Mouse (Mus musculus) forebrain, embryonic 10.5 days (tissue): Measurements from ENCODE around the gene Haus3. TPM values are rescaled to one million over a fixed set of nuclear protein-coding genes. Genes with fewer than 3 reads are reported as not detected.

ENCODE experiments used
- DNase-seq: peaks from one replicate; pipeline ENCODE4 v3.0.0-alpha.2; 2017; ENCODE audit warnings: low spot score; ENCODE audit errors: extremely low spot score
- H3K27ac ChIP-seq: fragments of 300-500 bp; sonication (generic); 2 replicates; pipeline ENCODE4 v1.5.1; 2016; ENCODE audit warnings: mild to moderate bottlenecking
- H3K27me3 ChIP-seq: fragments of 300-500 bp; sonication (generic); 2 replicates; pipeline ENCODE4 v1.6.1; 2016; ENCODE audit warnings: mild to moderate bottlenecking; ENCODE audit not compliant: poor library complexity, severe bottlenecking
- H3K36me3 ChIP-seq: fragments of 300-500 bp; sonication (generic); replicated peaks from 2 replicates; pipeline ENCODE4 v1.6.1; 2016; ENCODE audit warnings: mild to moderate bottlenecking, moderate library complexity
- H3K4me1 ChIP-seq: fragments of 300-500 bp; sonication (generic); 2 replicates; pipeline ENCODE4 v1.6.1; 2016
- H3K4me3 ChIP-seq: fragments of 300-500 bp; sonication (generic); 2 replicates; pipeline ENCODE4 v1.5.1; 2016; ENCODE audit warnings: mild to moderate bottlenecking, moderate library complexity
- H3K9me3 ChIP-seq: fragments of 300-500 bp; sonication (generic); 2 replicates; pipeline ENCODE4 v1.6.1; 2016; ENCODE audit warnings: mild to moderate bottlenecking, moderate library complexity
- WGBS: fragments of 180-500 bp; shearing (Covaris S2); methylation state at CpG from one replicate; pipeline ENCODE4 v1.1.7; 2016; 5-methylcytosine and 5-hydroxymethylcytosine counted together
- polyA plus RNA-seq: library from polyadenylated mRNA; unstranded; fragments of >200 nt; fragmentation: Nextera tagmentation; extraction: Ambion mirVana; gene quantifications from 2 replicates; pipeline ENCODE4 v1.2.1, GENCODE M21; 2016

Gene Haus3
- polyA plus RNA-seq, 1 experiment from 2014 or later, result 53.8 TPM

DNA sequence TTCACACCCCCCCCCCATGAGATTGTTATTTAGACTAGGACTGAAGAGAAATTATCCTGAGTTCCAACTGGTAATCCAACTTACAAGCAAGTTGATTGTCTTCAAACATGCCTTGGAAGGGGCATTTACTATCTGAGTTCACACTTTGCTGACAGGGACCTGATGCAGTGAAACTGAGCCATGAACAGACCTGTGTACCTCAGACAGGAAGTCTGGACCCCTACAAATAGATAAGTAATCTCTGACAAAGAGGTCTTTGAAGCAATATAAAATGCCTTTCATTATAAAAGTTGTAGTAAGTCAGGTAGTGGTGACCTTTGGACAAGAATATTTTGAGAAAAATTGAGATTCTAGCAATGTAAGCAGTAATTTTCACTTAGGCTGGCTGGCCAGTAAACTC, 20.9 kb downstream of the Haus3 start:
- no peaks in the 10 kb centered on the region for H3K27me3 ChIP-seq
- no peak for DNase-seq
- H3K27ac ChIP-seq, result no peak overlapping the region
- no peaks in the 10 kb centered on the region for H3K9me3 ChIP-seq
- H3K36me3 ChIP-seq, result peaks cover 18% of the 10 kb centered on the region
- no peak overlapping the region for H3K4me3 ChIP-seq
- no peaks in the 10 kb centered on the region for H3K4me1 ChIP-seq

- Histone ChIP-seq H3K27me3 (no peaks in the 10 kb centered on the region), H3K4me3 (no peak overlapping the region), H3K36me3 (peaks cover 9% of the 10 kb centered on the region), H3K9me3 (no peaks in the 10 kb centered on the region), H3K27ac (no peak overlapping the region), H3K4me1 (no peaks in the 10 kb centered on the region)
- WGBS, result 88% methylated on average over 3 of the region's 3 CpGs
- DNase-seq, result no peak
Observed at GRCm38 (mm10) chr5:34147554-34147953, 21.8 kb downstream of the Haus3 start.

DNA sequence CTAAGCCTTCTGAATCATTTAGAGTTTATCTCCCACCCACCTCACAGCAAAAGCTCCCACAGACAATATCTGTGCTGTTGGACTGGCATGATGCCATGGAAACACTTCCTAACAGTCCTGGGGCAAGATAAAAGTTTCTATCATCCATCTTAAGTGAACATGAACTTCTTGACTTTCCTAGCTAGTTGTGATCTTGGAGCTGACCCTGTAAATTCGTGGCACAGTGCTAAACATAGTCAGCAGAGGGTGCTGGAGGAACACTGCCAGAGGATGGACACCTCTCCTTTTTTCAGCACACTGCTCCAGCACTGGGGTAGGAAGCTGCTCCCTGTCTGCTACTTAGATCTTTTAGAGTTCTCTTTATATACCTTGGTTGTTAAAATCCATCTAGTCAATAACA, 29.6 kb downstream of the Haus3 start:
- Histone ChIP-seq H3K27ac (no peak overlapping the region), H3K36me3 (no peaks in the 10 kb centered on the region), H3K9me3 (no peaks in the 10 kb centered on the region), H3K27me3 (no peaks in the 10 kb centered on the region), H3K4me3 (no peak overlapping the region), H3K4me1 (no peaks in the 10 kb centered on the region)
- DNase-seq, result no peak
- WGBS, result 7% methylated on average over 1 of the region's 1 CpGs

DNA sequence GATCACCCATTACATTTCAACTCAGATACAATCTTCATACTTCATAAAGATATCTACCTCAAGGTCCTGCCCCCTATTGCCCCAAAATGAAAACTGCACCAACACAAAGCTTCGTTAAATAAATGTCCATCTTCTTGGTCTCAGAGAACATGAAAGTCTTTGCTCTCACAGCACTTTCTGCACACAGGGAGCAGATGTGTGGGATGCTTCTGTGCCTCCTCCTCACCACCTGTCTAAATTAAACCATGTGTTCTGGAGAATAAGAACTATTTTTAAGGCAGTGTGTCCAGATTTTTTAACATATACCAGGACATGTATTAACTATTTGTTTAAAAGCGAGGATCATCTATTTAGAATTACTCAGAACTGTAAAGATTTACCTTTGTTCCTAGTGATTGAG, 36.6 kb downstream of the Haus3 start:
- no peaks in the 10 kb centered on the region for H3K9me3 ChIP-seq
- 81% methylated on average over 2 of the region's 2 CpGs for WGBS
- no peak overlapping the region for H3K4me3 ChIP-seq
- DNase-seq, result no peak
- H3K36me3 ChIP-seq, result no peaks in the 10 kb centered on the region
- H3K4me1 ChIP-seq, result no peaks in the 10 kb centered on the region
- H3K27me3 ChIP-seq, result no peaks in the 10 kb centered on the region
- no peak overlapping the region for H3K27ac ChIP-seq

DNA sequence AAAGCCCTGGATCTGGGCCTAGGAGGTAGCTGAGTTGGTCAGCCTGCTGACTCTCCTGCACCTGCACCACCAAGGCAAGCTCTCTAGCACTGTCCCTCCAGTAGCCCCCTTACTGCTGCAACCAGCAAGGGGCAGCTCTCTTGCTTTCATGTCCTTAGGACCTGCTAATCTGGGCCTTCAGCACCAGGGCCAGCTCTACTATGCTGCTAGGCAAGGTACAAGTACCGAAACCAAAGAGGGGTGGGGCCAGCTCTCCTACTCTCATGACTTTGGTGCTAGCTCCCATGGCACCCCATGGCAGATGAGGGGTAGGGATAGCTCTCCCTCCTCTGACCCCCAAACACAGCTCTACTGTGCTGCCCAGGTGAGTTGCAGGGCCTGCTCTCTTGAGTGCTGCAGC, 45.2 kb downstream of the Haus3 start:
- no peaks in the 10 kb centered on the region for H3K36me3 ChIP-seq
- no peak overlapping the region for H3K4me3 ChIP-seq
- H3K9me3 ChIP-seq, result no peaks in the 10 kb centered on the region
- no peak overlapping the region for H3K27ac ChIP-seq
- WGBS, result 38% methylated on average over 1 of the region's 1 CpGs
- no peaks in the 10 kb centered on the region for H3K4me1 ChIP-seq
- H3K27me3 ChIP-seq, result no peaks in the 10 kb centered on the region
- no peak for DNase-seq

DNA sequence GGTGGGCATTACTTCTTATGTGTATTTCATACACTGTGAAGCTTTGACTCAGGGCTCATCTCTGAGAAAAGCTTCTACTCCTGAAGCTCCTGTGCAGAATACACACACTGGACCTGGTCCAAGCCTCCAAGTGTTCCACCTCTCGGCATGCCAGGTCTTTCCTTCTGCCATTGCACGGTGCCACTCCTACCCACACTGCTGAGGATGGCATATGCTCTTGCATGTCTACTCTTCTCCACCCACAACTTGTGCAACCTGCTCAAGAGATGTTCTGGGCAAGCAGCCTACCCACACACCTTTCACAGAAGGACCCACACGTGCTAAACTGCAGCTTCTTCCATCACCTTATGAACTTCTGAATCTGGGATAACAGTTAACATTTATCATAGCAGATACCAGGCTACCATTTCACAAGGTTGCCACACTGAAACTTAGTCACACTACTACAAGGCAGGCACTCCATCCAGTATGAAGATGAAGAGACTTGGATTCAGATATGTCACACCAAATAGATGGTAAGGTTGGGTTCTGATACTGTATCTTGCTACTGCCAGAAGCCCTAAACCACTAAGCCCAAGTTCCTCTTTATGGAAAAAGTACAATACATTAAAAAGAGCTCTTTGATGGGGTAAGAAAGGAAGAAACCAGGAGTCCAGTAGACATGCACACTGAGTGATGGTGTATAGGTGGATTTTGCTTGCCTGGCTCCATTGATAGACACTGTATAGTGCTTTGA, 50.0 kb downstream of the Haus3 start:
- 90% methylated on average over 3 of the region's 3 CpGs for WGBS

GRCm38 (mm10) chr5:34105681-34106080, 63.6 kb downstream of the Haus3 start:
- Histone ChIP-seq H3K27me3 (no peaks in the 10 kb centered on the region), H3K4me3 (no peak overlapping the region), H3K27ac (no peak overlapping the region), H3K36me3 (no peaks in the 10 kb centered on the region), H3K9me3 (no peaks in the 10 kb centered on the region), H3K4me1 (no peaks in the 10 kb centered on the region)
- no peak for DNase-seq
- 84% methylated on average over 1 of the region's 1 CpGs for WGBS

More for the DNA sequence above, 50.0 kb downstream of the Haus3 start:
- Histone ChIP-seq H3K27ac (no peak overlapping the region), H3K27me3 (no peaks in the 10 kb centered on the region), H3K9me3 (no peaks in the 10 kb centered on the region), H3K4me1 (no peaks in the 10 kb centered on the region), H3K36me3 (no peaks in the 10 kb centered on the region), H3K4me3 (no peak overlapping the region)
- DNase-seq, result no peak

Other genes with a start within 250 kb of the Haus3 start
- gene Nelfa, start 233.1 kb downstream of the Haus3 start, polyA plus RNA-seq, result 86.9 and 89.9 TPM in 2 replicates
- gene Gm1673, start 186.1 kb downstream of the Haus3 start, polyA plus RNA-seq, result 256 and 263 TPM in 2 replicates
- gene Nat8l, start 173.5 kb downstream of the Haus3 start, polyA plus RNA-seq, result 1.5 and 1.6 TPM in 2 replicates
- gene Poln, start 79 bp downstream of the Haus3 start, polyA plus RNA-seq, result 0.77 and 0.89 TPM in 2 replicates
- 11.1 and 14.6 TPM in 2 replicates for gene Mxd4, start 18.2 kb upstream of the Haus3 start, polyA plus RNA-seq
- gene Zfyve28, start 118.9 kb upstream of the Haus3 start, polyA plus RNA-seq, result 1.1 and 1.9 TPM in 2 replicates
- gene Cfap99, start 119.1 kb upstream of the Haus3 start, polyA plus RNA-seq, result not detected in 2 replicates
- gene Rnf4, start 166.8 kb upstream of the Haus3 start, polyA plus RNA-seq, result 206 and 209 TPM in 2 replicates
- gene Fam193a, start 200.4 kb upstream of the Haus3 start, polyA plus RNA-seq, result 12.2 and 13.8 TPM in 2 replicates